Mouse (Mus musculus) stomach, postnatal 0 days (tissue): ENCODE results near the gene Cdkl5. TPM values are rescaled to one million over a fixed set of nuclear protein-coding genes. Genes with fewer than 3 reads are reported as not detected.

Experiments
- ATAC-seq: fragments of 200-750 bp; cut with Nextera tagmentation; 2 replicates; pipeline ENCODE4 v1.8.0; 2017; ENCODE audit not compliant: low FRiP score, low TSS enrichment
- DNase-seq: peaks from one replicate; pipeline ENCODE4 v3.0.0-alpha.2; 2016; ENCODE audit warnings: low spot score
- H3K27ac ChIP-seq: fragments of 300-500 bp; sonication (generic); replicated peaks from 2 replicates; pipeline ENCODE4 v1.5.1; 2014; ENCODE audit warnings: mild to moderate bottlenecking, control low read depth
- H3K27me3 ChIP-seq: fragments of 300-500 bp; sonication (generic); 2 replicates; pipeline ENCODE4 v1.6.1; 2014; ENCODE audit warnings: low read length; ENCODE audit not compliant: control insufficient read depth, insufficient read depth
- H3K36me3 ChIP-seq: fragments of 300-500 bp; sonication (generic); 2 replicates; pipeline ENCODE4 v1.6.1; 2014; ENCODE audit warnings: low read length, mixed read lengths; ENCODE audit not compliant: control insufficient read depth, insufficient read depth
- H3K4me1 ChIP-seq: fragments of 300-500 bp; sonication (generic); replicated peaks from 2 replicates; pipeline ENCODE4 v1.6.1; 2014; ENCODE audit warnings: antibody characterized with exemption; ENCODE audit not compliant: control insufficient read depth, insufficient read depth
- H3K4me2 ChIP-seq: fragments of 300-500 bp; sonication (generic); replicated peaks from 2 replicates; pipeline ENCODE4 v1.6.1; 2014; ENCODE audit warnings: low read depth, mild to moderate bottlenecking, control low read depth, moderate library complexity
- H3K4me3 ChIP-seq: fragments of 300-500 bp; sonication (generic); 2 replicates; pipeline ENCODE4 v1.5.1; 2014; ENCODE audit warnings: low read depth, low read length, control low read depth
- H3K9ac ChIP-seq: fragments of 300-500 bp; sonication (generic); 2 replicates; pipeline ENCODE4 v1.6.1; 2014; ENCODE audit warnings: mild to moderate bottlenecking, low read length, control low read depth, mixed read lengths
- H3K9me3 ChIP-seq: fragments of 300-500 bp; sonication (generic); 2 replicates; pipeline ENCODE4 v1.6.1; 2016; ENCODE audit warnings: low read length; ENCODE audit not compliant: control insufficient read depth
- CTCF ChIP-seq: IDR thresholded peaks from 2 replicates; pipeline ENCODE4 v1.5.1; 2016; ENCODE audit warnings: antibody characterized with exemption, low read depth, mild to moderate bottlenecking, moderate library complexity
- EP300 ChIP-seq: optimal IDR thresholded peaks from 2 replicates; pipeline ENCODE3; 2016; ENCODE audit warnings: antibody characterized with exemption
- WGBS: fragments of 180-500 bp; shearing (Covaris S2); extraction: QIAGEN DNeasy Blood & Tissue Kit; methylation state at CpG from one replicate; pipeline ENCODE4 v1.1.7; 2014; 5-methylcytosine and 5-hydroxymethylcytosine counted together
- polyA plus RNA-seq: library from polyadenylated mRNA; unstranded; fragments of >200 nt; fragmentation: Nextera tagmentation; extraction: Ambion mirVana; gene quantifications from 2 replicates; pipeline ENCODE4 v1.2.1, GENCODE M21; 2015

Gene Cdkl5
- polyA plus RNA-seq, 1 experiment from 2014 or later, result 1.2 TPM

DNA sequence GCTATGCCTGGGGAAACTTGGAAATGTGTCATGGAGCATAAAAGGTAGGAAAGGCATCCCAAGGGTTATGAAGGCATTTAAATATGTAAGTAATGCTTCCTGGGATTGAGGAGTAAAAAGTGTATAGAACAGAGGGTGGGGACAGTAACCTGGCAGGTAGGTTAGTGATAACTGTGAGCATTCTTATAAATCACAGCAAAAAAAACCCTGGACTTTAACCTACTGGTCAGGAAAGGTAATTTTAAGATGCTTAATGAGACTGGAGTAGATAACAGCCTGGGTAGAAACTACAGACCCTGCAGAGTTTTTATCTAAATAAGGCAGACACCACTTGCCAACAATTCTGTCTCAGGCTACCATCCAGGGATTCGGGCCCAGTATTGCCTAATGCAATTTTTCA, 245.9 kb downstream of the Cdkl5 start:
- Histone ChIP-seq H3K27me3 (no peaks in the 10 kb centered on the region), H3K27ac (no peak overlapping the region), H3K9ac (no peak overlapping the region), H3K4me3 (no peak overlapping the region), H3K9me3 (no peaks in the 10 kb centered on the region), H3K4me2 (no peak overlapping the region), H3K4me1 (no peaks in the 10 kb centered on the region), H3K36me3 (no peaks in the 10 kb centered on the region)
- no peak for DNase-seq
- 63% methylated on average over 1 of the region's 1 CpGs for WGBS
- ATAC-seq, result no peak
- TF ChIP-seq EP300, result no peak
- TF ChIP-seq CTCF, result no peak

- H3K9me3 ChIP-seq, result no peaks in the 10 kb centered on the region
- H3K27me3 ChIP-seq, result no peaks in the 10 kb centered on the region
- TF ChIP-seq CTCF (no peak), EP300 (no peak)
- no peak overlapping the region for H3K27ac ChIP-seq
- 54% methylated on average over 1 of the region's 1 CpGs for WGBS
- ATAC-seq (no peak), DNase-seq (no peak)
- H3K4me1 ChIP-seq, result no peaks in the 10 kb centered on the region
- H3K4me2 ChIP-seq, result no peak overlapping the region
- no peak overlapping the region for H3K9ac ChIP-seq
- H3K36me3 ChIP-seq, result no peaks in the 10 kb centered on the region
- no peak overlapping the region for H3K4me3 ChIP-seq
These were observed 249.1 kb downstream of the Cdkl5 start for GRCm38 (mm10) chrX:160745399-160745798.

- no peaks in the 10 kb centered on the region for H3K9me3 ChIP-seq
- H3K27me3 ChIP-seq, result no peaks in the 10 kb centered on the region
- WGBS, result 69% methylated on average over 5 of the region's 5 CpGs
- H3K36me3 ChIP-seq, result no peaks in the 10 kb centered on the region
- no peaks in the 10 kb centered on the region for H3K4me1 ChIP-seq
- ATAC-seq (no peak), DNase-seq (no peak)
- H3K27ac ChIP-seq, result no peak within 1 kb of the TSS
- no peak within 1 kb of the TSS for H3K4me3 ChIP-seq
- no peak within 1 kb of the TSS for H3K9ac ChIP-seq
- no peak for TF ChIP-seq CTCF
- H3K4me2 ChIP-seq, result no peak within 1 kb of the TSS
These were observed 258.9 kb downstream of the Cdkl5 start, which contains the start of gene Ppef1 for GRCm38 (mm10) chrX:160735650-160736049. TSS of gene Ppef1 (minus strand) at chrX:160735765.

Other genes starting within 250 kb of the Cdkl5 start
- gene Rs1, start 226.7 kb downstream of the Cdkl5 start, polyA plus RNA-seq, result not detected in 2 replicates
- 0.05 and 0.12 TPM in 2 replicates for gene Gja6, start 87.7 kb downstream of the Cdkl5 start, polyA plus RNA-seq
- 0.88 and 1.1 TPM in 2 replicates for gene Scml2, start 122.5 kb upstream of the Cdkl5 start, polyA plus RNA-seq